Comparison of ENCODE assay signal across 21 mouse cellular contexts in genomic region chr2:6945638-6946415, GRCm38 (mm10).
DNase-seq lines count a peak whose midpoint lies in the region; ATAC-seq lines count a peak whose summit lies in the region.
"Had no signal": no experiment of that assay in that cellular context is flagged by ENCODE, and none has a peak within 500 bp of the region (broad histone marks: within the 10 kb centered on the region; RNA-seq: fewer than 3 reads in every experiment).

No protein-coding gene starts in this region.

- intact Hi-C loops in heart, postnatal 36 days (cut with DNase I), result no loop called here

- 61% methylated on average over 9 of the region's 9 CpGs for WGBS in forebrain, embryonic 15.5 days
- 86% methylated on average over 9 of the region's 9 CpGs for WGBS in forebrain, embryonic 11.5 days

- no peak overlapping the region for H3K4me2 ChIP-seq in forebrain, embryonic 15.5 days (replicated peaks)
- no peak overlapping the region for H3K4me2 ChIP-seq in forebrain, embryonic 11.5 days (ENCODE audit: low read depth, low read length, severe bottlenecking)
- H3K4me2 ChIP-seq: embryonic facial prominence, embryonic 15.5 days; heart, embryonic 13.5 days; hindbrain, embryonic 13.5 days; midbrain, embryonic 11.5 days had no signal

- no peaks in the 10 kb centered on the region for H3K36me3 ChIP-seq in forebrain, embryonic 15.5 days
- no peaks in the 10 kb centered on the region for H3K36me3 ChIP-seq in forebrain, embryonic 11.5 days (ENCODE audit: control insufficient read depth, insufficient read depth, low read length)
- H3K36me3 ChIP-seq: embryonic facial prominence, embryonic 15.5 days; heart, embryonic 13.5 days; hindbrain, embryonic 13.5 days; limb, embryonic 10.5 days had no signal

- H3K27ac ChIP-seq in forebrain, embryonic 15.5 days (replicated peaks), result peak overlapping the region; percentile 62
- no peak overlapping the region for H3K27ac ChIP-seq in forebrain, embryonic 11.5 days (ENCODE audit: low read depth, low read length)
- H3K27ac ChIP-seq: embryonic facial prominence, embryonic 15.5 days; heart, embryonic 13.5 days; hindbrain, embryonic 13.5 days; limb, embryonic 10.5 days had no signal

- no peak for DNase-seq in forebrain, embryonic 11.5 days (ENCODE audit: low spot score)
- DNase-seq in heart, adult 18-20 months, result peak; percentile 21 to 46
- DNase-seq in heart, postnatal 36 days, result no peak
- DNase-seq in layer of hippocampus, adult 9-11 months, result peak; percentile 53
- no peak for DNase-seq in layer of hippocampus, adult 11-12 months (ENCODE audit: low spot score)
- DNase-seq in fat pad, adult 2 months (ENCODE audit: extremely low read depth, low read depth, low spot score), result peak; percentile 2
- no peak for DNase-seq in urinary bladder, postnatal 10 days (ENCODE audit: low spot score)
- DNase-seq: cerebellum, adult 9-10 months; heart, postnatal 14 days; kidney, adult 11 months; kidney, postnatal 10 days; liver; liver, postnatal 0 days; thymus, postnatal 14 days had no signal

- no peak overlapping the region for H3K4me3 ChIP-seq in forebrain, embryonic 15.5 days
- H3K4me3 ChIP-seq in forebrain, embryonic 11.5 days (ENCODE audit: low read depth, low read length), result no peak overlapping the region
- H3K4me3 ChIP-seq: embryonic facial prominence, embryonic 15.5 days; heart, embryonic 13.5 days; hindbrain, embryonic 13.5 days; limb, embryonic 10.5 days had no signal

- no peaks in the 10 kb centered on the region for H3K27me3 ChIP-seq in forebrain, embryonic 15.5 days
- no peaks in the 10 kb centered on the region for H3K27me3 ChIP-seq in forebrain, embryonic 11.5 days (ENCODE audit: control insufficient read depth, insufficient read depth, low read length)
- H3K27me3 ChIP-seq: embryonic facial prominence, embryonic 15.5 days; heart, embryonic 13.5 days; hindbrain, embryonic 13.5 days had no signal

- H3K4me1 ChIP-seq in forebrain, embryonic 15.5 days, result peaks cover 21% of the 10 kb centered on the region
- H3K4me1 ChIP-seq in forebrain, embryonic 11.5 days (replicated peaks; ENCODE audit: control insufficient read depth, insufficient read depth, low read length), result no peaks in the 10 kb centered on the region; the same call in 1 of the 2 replicates
- H3K4me1 ChIP-seq: embryonic facial prominence, embryonic 15.5 days had no signal

- H3K9ac ChIP-seq in forebrain, embryonic 15.5 days (replicated peaks), result no peak overlapping the region
- H3K9ac ChIP-seq in forebrain, embryonic 11.5 days (ENCODE audit: low read length), result no peak overlapping the region
- H3K9ac ChIP-seq: embryonic facial prominence, embryonic 15.5 days; heart, embryonic 13.5 days; hindbrain, embryonic 13.5 days; liver, postnatal 0 days had no signal

- no peaks in the 10 kb centered on the region for H3K9me3 ChIP-seq in forebrain, embryonic 15.5 days
- no peaks in the 10 kb centered on the region; the same call in 1 of the 2 replicates for H3K9me3 ChIP-seq in forebrain, embryonic 11.5 days (ENCODE audit: control insufficient read depth, low read length)
- H3K9me3 ChIP-seq: embryonic facial prominence, embryonic 15.5 days; heart, embryonic 13.5 days; hindbrain, embryonic 13.5 days; limb, embryonic 10.5 days had no signal

- ATAC-seq in forebrain, embryonic 15.5 days (replicated peaks), result no peak
- no peak for ATAC-seq in forebrain, embryonic 11.5 days (replicated peaks; ENCODE audit: low FRiP score)
- ATAC-seq: liver, postnatal 0 days; lung, postnatal 0 days had no signal

Comparison
In these comparisons a context has a peak if more than half of its experiments do, and no peak if none do; other contexts are left out.
1. DNase-seq: peak in heart, adult 18-20 months (2 of 2), layer of hippocampus, adult 9-11 months (single experiment) and fat pad, adult 2 months (single experiment); none in forebrain, embryonic 11.5 days (single experiment), heart, postnatal 36 days (0 of 2), layer of hippocampus, adult 11-12 months (single experiment) and urinary bladder, postnatal 10 days (single experiment).